Mouse (Mus musculus) left cerebral cortex, postnatal 25 days (tissue): Measurements from ENCODE around the gene E2f8. TPM values are rescaled to one million over a fixed set of nuclear protein-coding genes. Genes with fewer than 3 reads are reported as not detected.

Source experiments
- DNase-seq, 2 experiments: peaks; one replicate each; pipeline ENCODE4 v3.0.0; 2022; ENCODE audit warnings: low spot score in 2 of 2, mixed read lengths in 1 of 2
- intact Hi-C: fragments of 180-260 bp; cut with DNase I; formaldehyde crosslinking; loops from one replicate; pipeline ENCODE4 v1.15.1; 2025
- total RNA-seq, 2 experiments: library from RNA; stranded (reverse); gene quantifications; 2 replicates each; pipeline ENCODE4 v1.2.3; 2021

The E2f8 gene
- total RNA-seq, 2 experiments from 2014 or later, result 0.50 to 0.57 TPM

DNA sequence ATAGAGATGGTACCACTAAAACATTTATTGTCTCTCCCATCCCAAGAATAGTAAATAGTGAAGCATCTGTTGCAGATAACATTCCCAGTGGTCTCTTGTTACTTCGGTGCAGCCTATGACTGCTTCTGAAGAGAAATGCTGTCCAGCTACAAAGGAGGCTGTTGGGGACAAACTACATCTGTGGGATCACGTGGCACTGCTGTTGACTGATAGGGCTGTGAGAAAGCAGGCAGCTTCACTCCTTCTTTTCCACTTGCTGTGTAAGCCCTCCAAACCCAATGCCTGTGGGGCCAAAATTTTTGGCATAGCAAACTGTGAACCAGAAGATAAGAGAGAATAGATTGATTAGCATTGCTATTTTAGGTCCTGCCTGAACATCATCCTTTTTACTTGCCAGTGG, 51.0 kb downstream of the E2f8 start:
- DNase-seq, result no peak
- intact Hi-C loops, result loop anchor here (5.0 kb wide), 1 partner anchor 42 kb away; no protein-coding TSS in a partner anchor

DNA sequence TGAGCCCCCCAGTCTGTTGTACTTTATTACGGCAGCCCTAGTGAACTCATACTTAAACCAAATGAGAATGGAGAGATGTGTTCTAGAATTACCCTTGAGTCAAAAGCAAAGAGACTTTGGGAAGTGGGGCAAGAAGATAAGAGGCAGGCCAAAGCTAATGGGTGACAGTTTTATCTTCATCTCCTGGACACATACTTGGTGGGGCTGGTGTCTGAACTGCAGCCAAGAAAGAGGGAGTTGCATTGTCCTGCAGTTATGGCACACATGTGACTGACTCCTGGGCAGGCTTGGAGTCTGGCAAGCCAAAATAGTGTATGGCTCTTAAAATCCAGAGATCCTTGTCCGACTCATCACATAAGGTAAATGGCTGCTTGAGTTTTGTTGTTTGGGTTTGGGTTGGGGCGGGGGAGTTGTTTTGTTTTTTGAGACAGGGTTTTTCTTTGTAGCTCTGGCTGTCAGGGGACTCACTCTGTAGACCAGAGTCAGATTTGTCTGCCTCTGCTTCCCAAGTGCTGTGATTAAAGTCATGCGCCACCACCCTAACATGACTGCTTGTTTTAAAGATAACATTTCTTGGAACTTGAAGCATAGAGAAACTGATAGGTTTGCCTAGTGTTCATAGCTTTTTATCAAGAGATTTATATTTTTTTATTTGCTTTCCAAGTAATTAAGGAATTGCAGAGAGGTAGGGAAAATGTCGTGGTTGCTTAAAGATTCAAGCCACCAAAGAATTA, 52.1 kb downstream of the E2f8 start:
- intact Hi-C loops, result no loop called here
- no peak for DNase-seq

DNA sequence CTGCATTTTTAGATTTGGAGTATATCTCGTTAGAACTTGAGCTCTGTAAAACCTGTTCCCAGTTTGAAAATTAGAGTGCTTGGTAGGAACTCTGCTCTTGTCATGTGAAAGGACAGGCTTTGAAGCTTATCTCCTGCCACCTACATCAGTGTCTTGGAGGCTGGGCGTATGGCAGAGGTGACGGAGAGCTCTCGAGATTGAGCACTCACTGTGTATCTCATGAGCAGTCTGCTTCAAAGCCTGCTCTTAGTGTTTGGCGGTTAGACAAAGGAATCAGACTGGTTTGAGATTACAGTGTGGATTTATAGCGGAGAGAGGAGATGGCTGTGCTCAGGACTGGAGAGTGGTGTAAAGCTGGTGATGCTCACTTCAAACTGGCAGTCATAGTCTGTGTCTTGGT, 56.2 kb downstream of the E2f8 start:
- DNase-seq, result no peak
- intact Hi-C loops, result no loop called here

DNA sequence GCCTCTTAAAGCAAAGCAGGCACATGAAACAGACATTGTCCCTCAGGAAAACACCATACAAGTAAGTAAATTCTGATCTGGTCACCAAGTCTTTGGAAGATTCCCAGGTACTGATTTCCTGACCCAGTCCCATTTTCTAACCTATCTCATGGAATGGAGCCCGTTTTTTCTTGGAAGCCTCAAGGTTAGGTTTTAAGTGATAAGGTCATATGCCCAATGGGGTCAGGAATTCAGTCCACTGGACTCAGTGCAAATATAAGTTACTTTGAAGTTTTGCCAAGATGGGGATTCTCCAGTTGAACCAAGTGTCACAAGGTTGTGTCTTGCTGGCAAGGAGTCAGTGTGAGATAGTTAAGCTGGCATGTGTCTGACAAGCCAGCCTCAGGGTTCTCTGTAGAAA, 56.7 kb downstream of the E2f8 start:
- intact Hi-C loops, result no loop called here
- no peak for DNase-seq

DNA sequence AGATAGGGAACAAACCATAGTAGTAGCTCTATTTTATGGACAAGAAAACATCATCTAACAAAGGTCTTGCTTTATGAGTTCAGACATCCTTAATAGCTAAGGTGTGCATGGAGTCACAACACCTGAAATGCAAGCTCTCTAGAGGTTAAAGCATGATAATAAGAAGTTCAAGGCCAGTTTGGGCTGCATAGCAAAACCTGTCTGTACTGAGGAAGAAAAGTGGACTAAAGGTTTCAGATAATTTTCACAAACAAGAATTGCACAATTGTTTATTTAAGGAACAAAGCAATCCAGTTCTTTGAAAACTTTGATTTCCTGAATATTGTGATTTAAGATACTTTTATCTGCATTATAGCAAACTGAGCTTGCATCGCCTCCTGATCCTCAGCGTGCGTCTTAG, 57.8 kb downstream of the E2f8 start:
- intact Hi-C loops, result no loop called here
- no peak for DNase-seq

DNA sequence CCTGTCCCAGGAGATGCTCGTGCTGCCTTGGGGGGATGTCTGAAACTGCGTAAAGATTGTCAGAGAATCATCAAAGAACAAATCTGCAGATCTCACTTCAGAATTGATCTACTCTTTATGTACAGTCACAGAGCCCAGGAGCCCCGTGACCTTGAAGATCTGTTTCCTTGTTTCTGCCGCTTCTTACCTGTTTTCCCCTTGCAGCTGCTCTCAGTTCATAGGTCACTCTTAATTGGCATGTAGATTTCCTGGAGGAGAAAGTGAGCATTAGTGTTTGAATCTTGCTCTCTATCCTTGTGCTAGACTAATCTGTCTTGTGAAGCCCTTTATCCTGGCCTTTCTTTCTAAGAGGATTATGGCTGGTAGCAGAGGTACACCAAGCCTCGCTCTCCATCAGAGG, 59.7 kb downstream of the E2f8 start:
- DNase-seq, result no peak
- intact Hi-C loops, result no loop called here

Other genes starting within 250 kb of the E2f8 start
- not detected for gene Mrgprb3, start 237.8 kb downstream of the E2f8 start, total RNA-seq
- gene Zdhhc13, start 92.6 kb downstream of the E2f8 start, total RNA-seq, result 10 to 100 TPM; 25.9 to 31.0 TPM
- gene Csrp3, start 33.6 kb downstream of the E2f8 start, total RNA-seq, result not detected
- gene Nav2, start 27.1 kb upstream of the E2f8 start, total RNA-seq, result 100 to 1,000 TPM in 1 of 2 experiments, 10 to 100 TPM in 1; 77.1 to 106 TPM